Mouse (Mus musculus): ENCODE measurements around the gene Fam155a.
"Not testable (repeated sequence)": the region's sequence is repeated elsewhere in the genome, so short reads cannot be mapped to it uniquely, and the experiment has no call there.

The Fam155a gene

DNA sequence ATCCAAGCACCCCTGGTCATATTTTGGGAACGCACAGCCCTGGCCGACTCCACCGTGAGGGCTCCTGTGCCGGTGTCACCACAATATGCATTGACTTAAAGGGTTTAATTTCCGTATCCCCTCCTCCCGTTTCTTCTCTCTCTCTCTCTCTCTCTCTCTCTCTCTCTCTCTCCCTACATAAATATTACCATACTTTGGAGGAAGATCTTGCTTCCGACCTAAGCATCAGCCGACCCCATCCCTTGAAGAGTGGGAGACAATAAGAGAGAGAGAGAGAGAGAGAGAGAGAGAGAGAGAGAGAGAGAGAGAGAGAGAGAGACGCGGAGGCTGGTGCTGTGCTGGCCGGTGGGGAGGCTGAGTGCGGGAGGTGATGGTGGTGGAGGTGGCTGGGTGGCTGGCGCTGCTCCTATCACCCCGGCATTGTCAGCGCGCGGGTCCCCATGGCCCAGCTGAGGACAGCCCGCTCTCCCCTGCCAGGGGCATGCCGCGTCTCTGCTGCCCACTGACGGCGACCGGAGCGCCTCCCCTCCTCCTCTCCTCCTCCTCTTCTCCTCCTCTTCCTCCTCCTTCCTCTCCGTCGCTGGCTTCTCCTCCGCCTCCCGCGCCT lies at the start of gene Fam155a:
Gene Fam155a (minus strand): TSS at position 163 of the 607 bp plus-strand sequence.
- DNase-seq = no peak

DNA sequence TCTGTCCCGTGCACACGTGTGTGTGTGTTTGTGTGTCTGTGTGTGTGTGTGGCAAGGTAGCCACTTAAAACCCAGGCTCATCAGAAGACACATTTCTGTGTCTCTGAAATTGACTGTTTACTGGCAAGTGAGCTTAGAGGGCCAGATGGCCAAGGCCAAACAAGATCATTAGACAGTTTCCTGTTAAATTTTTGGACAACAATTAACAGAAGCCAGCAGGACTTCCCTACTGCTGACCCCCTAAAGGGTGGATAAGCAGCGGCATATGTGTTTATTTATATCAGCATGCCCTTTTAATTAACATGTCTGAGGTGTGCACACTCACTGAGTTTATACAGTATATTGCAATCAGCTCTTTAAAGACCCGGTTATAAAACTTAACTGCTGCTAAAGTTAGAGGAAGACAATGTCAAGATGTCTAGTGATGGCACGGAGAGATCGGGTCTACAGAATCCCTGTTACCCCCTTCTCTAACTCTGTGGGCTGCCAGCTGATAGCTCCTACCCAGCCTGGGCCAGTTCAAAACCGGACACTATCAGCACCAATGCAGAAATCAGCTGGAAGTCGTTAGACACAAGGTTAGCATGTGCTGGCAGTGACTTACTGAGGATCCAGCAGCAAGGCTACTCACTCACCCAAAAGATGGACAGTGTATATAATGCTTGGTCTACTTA lies 42.4 kb upstream of the Fam155a start:
- DNase-seq = no peak

DNA sequence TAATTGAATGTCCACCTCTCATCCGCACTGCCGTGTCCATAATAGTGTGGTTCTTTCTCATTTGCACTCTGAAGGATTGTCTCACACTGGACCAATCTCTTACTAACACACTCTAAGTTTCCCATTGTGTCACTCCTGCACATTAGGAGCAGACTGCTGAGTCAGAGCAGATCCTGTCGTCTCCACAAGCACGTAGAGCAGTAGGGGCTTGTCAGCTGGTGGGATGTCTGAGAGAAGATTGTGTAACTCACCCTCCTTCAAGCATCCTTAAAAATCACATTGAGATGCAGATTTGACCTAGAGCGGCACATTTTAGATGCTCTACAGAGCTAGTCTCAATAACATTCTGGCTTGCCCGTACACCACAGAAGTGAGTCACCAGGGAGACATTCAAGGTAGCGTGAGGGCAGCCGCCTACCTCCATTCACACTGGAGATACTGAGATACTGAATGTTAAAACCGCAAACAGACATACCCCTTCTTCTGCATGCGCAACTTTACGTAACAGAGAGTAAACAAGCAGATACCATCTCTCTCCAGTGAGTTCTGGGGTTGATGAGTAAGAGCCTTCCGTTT lies 40.1 kb upstream of the Fam155a start:
- DNase-seq = no peak

DNA sequence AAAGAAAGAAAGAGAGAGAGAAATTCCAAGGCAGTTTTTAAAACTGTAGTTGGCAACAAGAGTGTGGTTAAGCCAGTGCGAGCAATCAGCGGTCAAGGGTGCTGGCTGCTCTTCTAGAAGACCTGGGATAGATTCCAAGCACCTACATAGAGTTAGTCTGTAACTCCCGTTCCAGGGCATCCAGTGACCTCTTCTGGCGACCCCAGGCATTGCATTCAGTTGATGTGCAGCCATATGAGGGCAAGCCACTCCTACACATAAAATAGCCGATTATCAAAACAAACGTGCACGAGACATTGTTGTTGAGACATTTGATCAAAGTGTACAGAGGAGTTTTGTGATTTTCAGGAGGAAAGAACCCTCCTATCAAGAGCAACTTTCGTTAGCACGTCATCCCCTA lies 37.6 kb upstream of the Fam155a start:
- DNase-seq = no peak

GRCm38 (mm10) chr8:9805676-9806075 lies 34.7 kb upstream of the Fam155a start:
- no peak for DNase-seq

GRCm38 (mm10) chr8:9800346-9800745 lies 29.4 kb upstream of the Fam155a start:
- not testable (repeated sequence) for DNase-seq

- no peak for DNase-seq
These were observed 29.0 kb upstream of the Fam155a start for GRCm38 (mm10) chr8:9799923-9800322.

GRCm38 (mm10) chr8:9797514-9797913 lies 26.6 kb upstream of the Fam155a start:
- no peak for DNase-seq

DNA sequence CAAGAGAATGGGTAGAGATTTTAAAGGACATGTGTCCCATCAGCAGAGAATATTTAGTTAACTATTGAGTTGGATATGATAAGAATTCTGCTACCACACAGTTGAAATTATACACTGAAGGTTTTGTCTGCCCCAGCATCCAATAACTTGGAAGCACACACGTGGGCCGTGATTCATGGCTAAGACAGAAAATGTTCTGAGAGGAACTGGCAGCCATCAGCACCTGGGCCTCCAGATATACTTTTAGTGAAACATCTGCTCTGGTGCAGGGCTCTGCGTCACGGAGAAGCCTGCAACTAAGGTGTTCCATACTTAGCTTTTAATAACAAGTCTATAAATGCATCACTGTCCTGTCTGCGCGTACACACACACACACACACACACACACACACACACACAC lies 24.8 kb upstream of the Fam155a start:
- no peak for DNase-seq

DNA sequence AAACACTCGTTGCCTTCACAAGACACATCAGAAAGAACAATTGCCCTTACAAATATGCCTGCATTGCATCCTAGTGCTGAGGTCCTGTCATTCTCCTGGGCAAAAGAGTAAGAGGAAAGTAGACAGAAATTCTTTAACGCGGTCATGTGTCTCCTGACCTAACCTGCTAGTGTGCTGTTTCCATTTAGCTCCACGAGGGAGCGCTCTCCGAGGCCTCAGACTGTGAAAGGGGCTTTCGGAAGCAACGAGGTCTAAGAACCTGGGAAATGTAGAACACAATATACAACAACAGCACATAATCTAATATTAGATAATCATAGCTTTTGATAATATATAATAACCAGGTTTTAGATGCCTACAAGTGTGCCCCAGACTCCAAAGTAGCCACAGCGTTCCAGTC lies 22.4 kb upstream of the Fam155a start:
- no peak for DNase-seq

GRCm38 (mm10) chr8:9780332-9780731 lies 9.4 kb upstream of the Fam155a start:
- no peak for DNase-seq

DNA sequence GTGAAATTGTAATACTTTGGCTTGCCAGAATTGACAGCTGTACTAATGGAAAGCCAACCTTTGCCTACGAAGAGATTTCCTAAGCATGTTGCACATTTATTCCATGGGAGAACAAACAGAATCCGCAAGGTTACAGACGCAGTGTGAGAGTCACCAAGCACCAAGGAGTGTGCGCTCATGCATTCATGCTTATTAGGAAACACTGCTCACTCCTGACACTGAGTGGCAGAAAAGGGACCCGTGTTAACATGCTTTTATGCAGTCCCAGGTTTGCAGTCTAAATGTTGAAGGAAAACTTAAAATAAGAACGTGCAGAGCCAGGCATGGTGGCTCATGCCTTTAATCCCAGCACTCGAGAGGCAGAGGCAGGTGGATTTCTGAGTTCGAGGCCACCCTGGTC lies 7.2 kb upstream of the Fam155a start:
- no peak for DNase-seq

GRCm38 (mm10) chr8:9776818-9777217 lies 5.9 kb upstream of the Fam155a start:
- DNase-seq = no peak

DNA sequence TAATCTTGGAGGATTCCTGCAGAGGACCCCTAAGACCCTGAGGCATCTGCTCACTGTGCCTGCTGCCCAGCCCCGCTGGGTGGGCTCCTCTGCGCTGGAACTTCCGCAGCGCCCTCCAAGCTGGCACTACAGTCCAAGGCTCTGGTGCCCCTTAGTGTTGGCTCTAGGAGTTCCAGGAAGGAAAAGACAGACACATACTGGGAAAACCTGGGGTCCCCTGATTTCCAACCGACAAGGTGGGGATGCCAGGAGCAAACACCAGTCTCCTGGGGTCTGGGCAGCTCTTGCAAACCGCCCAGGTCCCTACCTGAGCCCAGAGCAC lies 1.5 kb upstream of the Fam155a start:
- no peak for DNase-seq

DNA sequence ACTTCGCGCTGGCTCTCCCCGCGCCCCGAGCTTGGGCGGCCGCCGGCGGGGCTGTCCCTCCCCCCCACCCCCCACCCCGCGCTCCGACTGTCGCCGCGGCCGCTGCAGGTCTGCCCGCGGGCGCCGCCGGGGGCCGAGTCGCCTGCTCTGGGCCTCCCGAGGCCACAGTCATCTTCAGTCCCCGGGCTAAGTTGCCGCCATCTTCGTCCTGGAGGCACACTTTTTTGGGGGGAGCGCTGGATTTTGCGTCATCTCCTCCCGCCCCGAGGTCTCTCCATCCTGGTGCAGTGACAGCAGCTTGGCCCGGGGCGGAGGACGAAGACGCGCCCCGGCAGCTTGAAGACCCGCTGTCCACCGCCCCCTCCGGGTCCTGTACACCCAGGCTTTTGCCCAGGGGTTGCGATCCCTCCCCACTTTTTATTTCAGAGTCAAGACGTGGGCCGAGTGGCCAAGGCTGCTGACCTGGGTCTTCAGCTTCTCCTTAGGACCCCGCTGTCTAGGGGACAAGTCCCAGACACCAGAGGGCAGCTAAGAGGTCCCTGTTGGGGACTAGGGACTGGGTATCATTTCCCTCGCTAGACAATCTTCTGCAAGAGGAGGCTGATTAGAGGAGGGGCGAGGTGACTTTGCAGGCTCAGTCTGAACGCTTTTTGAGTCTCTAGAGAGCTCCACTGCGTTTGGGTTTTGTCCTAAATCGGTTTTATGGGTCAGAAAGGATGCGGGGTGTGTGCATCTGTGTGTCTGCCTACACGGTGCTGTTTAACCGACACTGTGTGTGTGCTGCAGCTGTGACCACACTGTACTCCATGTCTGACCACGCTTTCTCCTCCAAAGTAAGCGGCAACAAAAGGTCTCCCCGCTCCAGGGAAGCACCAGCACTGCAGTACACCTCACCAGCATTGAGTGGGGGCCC lies 901 bp upstream of the Fam155a start:
- DNase-seq = no peak

- no peak for DNase-seq
These were observed 531 bp downstream of the Fam155a start for GRCm38 (mm10) chr8:9770261-9770998.

DNA sequence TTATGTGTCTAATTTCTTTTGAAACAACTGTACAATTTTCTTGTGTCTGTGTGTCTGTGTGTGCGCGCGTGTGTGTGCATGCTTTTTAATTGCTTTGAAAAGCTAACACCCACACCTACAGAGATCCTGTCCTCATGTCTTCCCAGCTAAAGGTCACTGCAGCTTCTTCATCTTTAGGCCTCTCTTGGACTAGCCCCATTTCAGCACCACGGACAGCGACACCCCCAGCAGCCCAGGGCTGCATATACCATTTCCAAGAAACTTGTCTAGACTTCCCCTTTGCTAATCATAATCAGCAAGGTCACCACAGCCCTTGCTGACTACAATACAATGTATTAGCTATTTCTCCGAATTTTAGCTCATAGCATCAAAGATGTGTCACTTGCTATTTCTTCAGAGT lies 1.9 kb downstream of the Fam155a start:
- peak; percentile 8 to 27 for DNase-seq

DNA sequence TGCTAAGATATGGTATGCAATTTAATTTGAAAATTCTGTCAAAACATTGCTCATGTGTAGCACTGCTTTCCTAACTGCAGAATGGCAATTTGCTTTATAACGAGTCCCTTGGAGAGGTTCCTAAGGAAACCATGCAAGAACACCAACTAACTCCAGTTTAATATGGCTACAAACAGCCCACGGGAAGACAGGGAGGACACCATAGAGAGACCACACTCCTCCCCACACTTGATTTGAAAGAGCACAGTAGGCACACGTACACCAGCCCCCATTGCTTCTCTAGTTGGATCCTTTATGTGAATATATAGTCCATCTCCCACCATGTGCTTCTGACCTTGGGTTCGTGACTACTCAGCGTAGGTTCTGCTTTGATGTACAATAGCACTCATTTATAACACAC lies 35.8 kb downstream of the Fam155a start:
- no peak for DNase-seq

DNA sequence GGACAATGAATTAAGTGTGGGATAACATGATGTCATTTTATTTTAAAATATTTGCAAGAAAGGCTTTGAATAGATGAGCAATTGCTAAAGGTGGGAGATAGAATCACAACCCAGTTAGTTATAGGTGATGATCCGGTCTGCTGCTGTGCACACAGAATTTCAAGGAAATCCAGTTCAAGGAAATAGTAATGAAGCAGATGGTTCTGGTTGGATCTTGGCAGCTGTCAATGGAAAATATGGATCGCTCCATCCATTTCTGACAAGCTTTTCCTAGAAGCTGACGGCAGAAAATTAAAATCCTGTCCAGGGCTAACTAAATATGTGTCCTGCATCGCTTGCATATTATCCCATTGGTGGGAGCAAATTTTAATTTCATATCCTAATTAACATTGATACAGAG lies 61.2 kb downstream of the Fam155a start:
- DNase-seq = no peak

DNA sequence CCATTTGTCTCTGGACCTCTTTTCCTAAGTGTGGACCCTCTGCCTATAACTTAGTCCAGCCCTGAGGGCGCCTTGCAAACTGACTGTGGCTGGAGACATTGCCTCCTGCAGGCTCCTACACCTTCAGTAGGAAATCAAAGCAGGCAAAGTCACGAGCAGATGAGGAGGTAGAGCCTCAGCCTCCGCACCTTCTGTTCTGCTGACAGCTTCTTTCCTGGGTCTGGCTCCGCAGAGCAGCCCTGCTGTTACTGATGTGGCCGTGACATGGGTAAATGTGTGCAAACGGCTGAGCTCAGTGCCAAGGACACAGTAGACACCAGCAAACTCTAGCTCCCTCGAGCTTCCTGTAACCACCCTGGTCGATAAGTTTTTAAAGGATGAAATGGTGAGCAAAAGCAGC lies 63.5 kb downstream of the Fam155a start:
- DNase-seq = no peak

DNA sequence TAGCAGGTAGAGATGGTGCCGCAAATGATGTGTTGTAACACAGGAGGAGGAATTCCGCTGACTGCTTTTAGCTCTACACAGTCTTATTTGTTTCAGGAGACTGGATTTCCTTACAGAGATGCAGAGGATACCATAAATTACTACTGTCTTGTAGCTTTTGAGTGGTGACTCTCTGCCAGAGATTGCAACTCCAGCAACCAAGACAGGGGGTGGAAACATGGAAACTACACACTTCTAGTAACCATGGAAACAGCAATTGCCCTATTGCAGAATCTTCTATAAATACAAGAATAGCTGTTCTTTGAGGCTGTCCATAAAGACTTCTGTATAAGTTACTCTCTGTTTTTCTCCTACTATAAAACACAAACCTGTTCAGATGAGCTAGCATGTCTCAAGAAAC lies 76.2 kb downstream of the Fam155a start:
- DNase-seq = no peak

- no peak for DNase-seq
These were observed 78.6 kb downstream of the Fam155a start for GRCm38 (mm10) chr8:9692370-9692769.

GRCm38 (mm10) chr8:9660014-9660413 lies 110.9 kb downstream of the Fam155a start:
- not testable (repeated sequence) for DNase-seq

Measured in lung, adult 18-20 months (tissue).